Mouse (Mus musculus) erythroid progenitor cell, adult 5-6 weeks (primary cell): ENCODE data around the gene Mast3. TPM values are rescaled to one million over a fixed set of nuclear protein-coding genes. Genes with fewer than 3 reads are reported as not detected.

Experiments
- ATAC-seq: replicated peaks from 2 replicates; pipeline ENCODE4 v1.8.0; 2016; ENCODE audit warnings: moderate number of reproducible peaks, mild to moderate bottlenecking, moderate TSS enrichment, inconsistent platforms; ENCODE audit not compliant: poor library complexity, low FRiP score, severe bottlenecking
- total RNA-seq, 2 experiments: library from RNA; stranded (forward) in 1 of 2; stranded (reverse) in 1 of 2; fragments of 150-400 nt in 1 of 2; fragments of 186-747, 209-891 nt in 1 of 2; gene quantifications; 2 replicates each; pipeline versions ENCODE4 v1.2.3 to v1.2.4; 2015 to 2017; ENCODE audit warnings: low replicate concordance in 2 of 2

The Mast3 gene
- total RNA-seq, 2 experiments from 2014 or later, result 3.0 to 13.4 TPM

GRCm38 (mm10) chr8:70753151-70753550 lies 51.7 kb downstream of the Mast3 start:
- ATAC-seq, result no peak

DNA sequence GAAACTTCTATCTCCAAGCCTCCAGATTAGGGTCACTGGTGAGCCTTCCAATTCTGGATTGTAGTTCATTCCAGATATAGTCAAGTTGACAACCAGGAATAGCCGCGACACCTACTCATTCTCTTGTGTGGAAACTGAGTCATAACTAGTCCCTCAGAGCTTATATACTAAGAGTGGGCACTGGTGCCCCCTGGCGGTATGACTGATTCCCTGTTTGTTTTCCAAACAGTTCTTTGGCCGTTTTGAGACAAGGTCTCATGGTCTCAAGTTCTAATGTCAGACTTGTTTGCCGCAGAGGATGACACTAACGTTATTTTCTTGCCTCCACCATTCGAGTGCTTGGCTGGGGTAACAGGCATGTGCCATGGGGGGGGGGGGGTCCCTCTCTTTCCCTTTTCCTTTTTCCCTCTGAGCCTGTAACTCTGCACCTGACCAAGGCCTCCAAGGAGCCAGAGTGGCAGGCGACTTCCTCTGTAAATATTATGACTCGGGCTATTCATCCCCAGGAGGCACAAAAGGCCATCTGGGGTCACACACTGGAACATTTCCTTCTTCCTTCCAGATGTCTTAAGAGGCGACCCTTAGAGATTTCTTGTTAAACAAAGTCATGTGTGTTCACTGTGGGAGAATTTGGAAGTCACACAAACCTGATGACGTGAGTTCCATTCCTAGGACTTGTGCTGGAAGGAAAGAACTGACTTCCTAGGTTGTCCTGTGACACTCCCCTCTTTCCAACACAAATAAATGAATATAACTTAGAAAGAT lies 52.7 kb downstream of the Mast3 start:
- ATAC-seq, result no peak

DNA sequence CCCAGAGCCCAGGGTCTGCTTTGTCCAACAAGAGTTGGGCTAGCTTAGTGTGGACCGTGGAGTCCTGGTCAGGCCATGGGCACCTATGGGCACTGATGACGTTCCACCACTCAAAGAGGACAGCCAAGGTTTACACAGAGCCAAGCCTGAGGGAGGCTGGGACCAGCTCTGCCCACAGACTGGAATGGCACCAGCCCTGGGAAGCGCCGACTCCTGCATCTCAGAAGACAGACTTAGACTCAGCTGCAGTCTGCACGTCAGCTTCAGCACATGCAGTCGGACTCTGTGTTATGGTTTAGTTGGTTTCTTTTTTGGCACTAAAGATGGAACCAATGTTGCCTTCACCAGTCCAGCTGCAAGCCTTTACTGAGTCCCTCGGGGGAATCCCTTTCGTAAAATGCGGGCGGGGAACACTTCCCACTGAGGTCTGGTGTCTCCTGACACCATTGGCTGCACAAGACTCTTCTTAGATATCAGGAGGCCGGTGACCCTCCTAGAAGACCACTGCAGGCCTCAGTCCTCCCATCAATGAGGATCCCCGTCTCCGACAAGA lies 54.6 kb downstream of the Mast3 start:
- no peak for ATAC-seq

DNA sequence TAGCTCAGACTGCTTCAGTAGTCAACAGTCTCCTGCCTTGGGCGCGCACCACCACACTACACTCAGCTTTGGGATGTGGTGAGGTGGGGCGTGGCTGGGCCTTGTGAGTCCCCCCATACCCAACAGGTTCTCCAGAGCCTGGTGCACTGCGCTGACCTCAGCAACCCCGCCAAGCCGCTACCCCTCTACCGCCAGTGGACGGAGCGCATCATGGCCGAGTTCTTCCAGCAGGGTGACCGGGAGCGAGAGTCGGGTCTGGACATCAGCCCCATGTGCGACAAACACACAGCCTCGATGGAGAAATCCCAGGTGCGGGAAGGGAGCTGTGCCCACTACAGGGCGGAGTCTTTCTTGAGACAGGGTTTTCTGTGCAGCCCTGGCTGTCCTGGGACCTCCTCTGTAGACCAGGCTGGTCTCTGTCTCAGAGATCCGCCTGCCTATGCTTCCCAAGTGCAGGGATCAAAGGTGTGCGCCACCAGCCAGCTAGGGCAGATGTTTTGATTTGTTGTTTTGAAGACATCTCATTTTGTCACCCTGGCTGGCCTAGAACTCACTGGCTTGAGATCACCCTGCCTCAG lies 55.7 kb downstream of the Mast3 start:
- ATAC-seq, result 0 out of 2 replicates have a peak, but pooled peaks have one; percentile 21

- no peak for ATAC-seq
These were observed 56.4 kb downstream of the Mast3 start for GRCm38 (mm10) chr8:70748246-70749096.

DNA sequence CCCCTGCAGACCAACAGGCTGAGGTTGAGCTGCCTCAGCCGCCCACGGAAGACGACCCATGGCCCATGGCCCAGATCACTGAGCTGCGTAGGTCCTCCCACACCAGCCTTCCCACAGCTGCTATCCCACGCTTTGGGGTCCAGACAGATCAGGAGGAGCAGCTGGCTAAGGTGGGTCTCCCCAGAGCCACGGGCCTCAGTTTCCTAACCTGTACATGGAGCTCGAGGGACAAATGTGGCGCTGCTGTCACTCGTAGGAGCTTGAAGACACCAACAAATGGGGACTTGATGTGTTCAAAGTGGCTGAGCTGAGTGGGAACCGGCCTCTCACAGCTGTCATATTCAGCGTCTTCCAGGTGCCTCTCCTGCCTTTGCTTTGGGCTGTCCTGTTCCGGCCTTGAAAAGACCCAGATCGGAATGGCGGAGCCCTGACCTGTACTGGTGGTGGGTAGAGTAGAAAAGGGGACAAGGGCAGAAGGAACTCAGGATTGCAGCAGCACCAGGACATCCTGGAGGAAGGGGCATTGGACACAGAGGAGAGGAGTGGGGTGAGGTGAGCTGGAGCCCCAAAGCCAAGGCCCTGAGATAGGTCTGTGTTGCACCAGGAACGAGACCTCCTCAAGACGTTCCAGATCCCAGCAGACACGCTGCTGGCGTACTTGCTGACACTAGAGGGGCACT lies 57.5 kb downstream of the Mast3 start:
- ATAC-seq, result no peak

GRCm38 (mm10) chr8:70746676-70747075 lies 58.2 kb downstream of the Mast3 start:
- ATAC-seq, result no peak

GRCm38 (mm10) chr8:70745691-70746220 lies 59.1 kb downstream of the Mast3 start:
- ATAC-seq, result no peak

- no peak for ATAC-seq
These were observed 60.0 kb downstream of the Mast3 start for GRCm38 (mm10) chr8:70744806-70745205.

DNA sequence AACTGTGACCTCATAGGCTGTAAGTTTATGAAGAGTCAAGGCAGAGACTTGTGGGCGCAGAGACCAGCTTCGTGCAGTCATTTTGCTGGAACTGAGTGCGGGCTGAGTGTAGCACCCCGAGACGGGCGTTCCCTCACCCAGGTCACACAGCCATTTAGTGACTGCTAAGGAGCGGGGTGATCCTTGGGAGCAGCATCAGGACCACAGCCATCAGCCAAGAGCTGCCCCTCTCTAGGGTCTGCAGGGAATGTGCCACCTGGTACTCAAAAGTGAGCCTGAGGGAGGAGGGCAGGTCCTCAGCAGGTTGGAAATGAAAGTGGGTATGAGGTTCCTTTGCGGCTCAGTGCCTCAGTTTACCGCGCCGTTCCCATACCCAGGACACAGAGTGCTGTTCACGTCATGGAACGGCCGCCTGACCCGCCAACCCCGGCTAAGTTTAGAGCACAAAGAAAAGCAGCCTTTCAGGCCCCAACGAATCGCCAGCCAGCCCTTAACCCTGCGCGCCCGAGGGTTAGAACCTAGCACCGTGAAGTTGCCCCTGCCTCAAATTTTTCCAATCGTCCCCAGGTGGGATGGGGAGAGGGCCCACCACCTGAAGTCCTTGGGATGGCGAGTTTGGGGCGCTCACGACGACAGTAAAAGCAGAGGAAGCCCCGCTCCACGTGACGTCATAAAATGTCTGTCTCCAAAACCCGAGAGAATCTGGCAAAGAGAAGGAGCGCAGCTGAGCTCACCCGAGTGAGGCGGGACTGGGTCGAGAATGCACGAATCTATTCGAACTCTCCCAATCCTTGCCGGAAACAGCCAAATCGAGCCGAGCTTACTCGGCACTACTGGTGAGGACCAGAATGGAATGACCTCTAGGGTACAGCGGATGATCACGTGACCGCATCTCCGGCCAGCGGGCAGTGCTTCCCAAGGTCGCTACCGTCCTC lies 60.9 kb downstream of the Mast3 start:
- ATAC-seq, result no peak

DNA sequence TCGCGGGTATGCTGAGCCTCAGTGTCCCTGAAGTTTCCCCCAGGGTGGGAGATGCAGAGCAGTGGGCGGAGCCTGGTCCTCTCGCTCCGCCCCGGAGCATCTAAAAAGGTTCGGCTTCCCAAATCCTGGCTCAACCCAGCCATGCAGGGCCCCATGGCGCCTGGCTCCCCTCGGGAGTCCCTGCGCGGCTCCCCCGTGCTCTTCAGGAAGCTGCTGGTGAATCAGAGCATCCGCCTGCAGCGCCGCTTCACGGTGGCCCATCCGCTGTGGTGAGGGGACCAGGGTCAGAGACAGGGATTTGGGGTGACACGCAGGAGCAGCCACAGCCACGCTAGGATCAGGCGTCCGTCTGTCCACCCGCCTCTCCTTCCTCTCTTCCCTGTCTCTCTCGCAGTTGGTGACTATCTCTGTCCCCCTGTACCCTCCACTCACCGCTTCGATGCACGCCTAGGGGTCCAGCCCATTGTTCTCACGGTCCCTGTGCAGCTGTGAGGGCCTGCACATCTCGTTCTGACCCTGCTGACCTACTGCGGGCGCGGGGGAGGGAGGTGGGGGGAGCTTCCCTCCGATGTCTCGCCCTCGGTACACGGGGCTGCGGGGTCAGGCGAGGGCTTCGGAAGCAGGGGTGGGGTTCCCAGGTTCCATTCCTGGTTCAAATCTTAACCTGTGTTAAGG lies 61.7 kb downstream of the Mast3 start:
- no peak for ATAC-seq

- no peak for ATAC-seq
These were observed 62.7 kb downstream of the Mast3 start for GRCm38 (mm10) chr8:70742176-70742575.

- ATAC-seq, result no peak
These were observed 63.2 kb downstream of the Mast3 start for GRCm38 (mm10) chr8:70741661-70742060.

DNA sequence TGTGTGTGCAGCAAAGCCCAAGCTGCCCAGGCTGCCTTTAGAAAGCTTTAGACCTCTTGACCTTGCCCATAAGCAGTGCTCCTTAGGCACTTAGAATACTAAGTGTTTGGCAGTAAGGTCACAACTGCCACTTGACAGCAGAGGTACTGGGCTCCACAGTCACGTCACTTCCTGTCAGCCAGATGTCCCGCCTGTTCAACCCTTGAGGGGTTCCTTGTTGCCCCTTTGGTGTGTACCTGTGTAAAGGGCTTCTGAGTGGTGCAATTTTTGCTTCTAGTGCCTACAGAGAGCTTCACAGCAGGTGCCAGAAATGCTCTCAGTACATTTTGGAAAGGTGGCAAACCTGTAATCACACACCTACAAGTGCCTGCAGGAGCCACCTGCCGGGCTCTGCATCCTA lies 66.6 kb downstream of the Mast3 start:
- no peak for ATAC-seq

GRCm38 (mm10) chr8:70737705-70738104 lies 67.1 kb downstream of the Mast3 start:
- ATAC-seq, result no peak

- no peak for ATAC-seq
These were observed 73.9 kb downstream of the Mast3 start for GRCm38 (mm10) chr8:70730956-70731355.

DNA sequence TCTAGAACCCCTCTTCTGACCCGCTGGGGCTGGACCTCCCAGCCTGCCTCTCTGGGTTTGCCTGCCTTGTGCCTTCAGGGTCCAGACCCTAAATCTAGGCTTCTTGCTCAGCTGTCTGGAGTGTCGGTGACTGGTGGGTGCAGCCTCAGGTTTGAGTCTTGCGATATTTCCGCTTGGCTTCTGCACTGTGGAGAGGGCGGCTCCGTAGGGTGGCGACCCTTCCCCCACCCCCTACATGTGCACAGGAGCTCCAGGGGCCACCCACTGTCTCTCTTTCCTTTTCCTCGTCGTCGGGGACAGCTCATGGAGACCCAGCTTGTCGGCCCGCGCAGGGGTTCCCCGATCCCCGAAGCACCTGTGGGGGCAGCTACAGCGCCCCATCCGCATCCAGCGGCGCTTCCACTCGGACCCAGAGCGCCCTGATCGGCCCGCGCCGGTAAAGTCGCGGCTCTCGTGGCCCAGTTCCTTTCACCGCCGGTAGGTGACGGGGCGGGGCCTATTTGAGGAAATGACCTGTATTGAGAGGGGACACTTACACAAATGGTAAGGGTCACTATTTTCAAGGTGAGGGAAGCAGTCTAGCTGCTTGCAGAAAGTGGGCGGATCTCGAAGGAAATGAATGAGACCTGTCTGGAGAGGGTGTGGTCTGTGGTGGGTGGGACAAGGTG lies 74.9 kb downstream of the Mast3 start:
- no peak for ATAC-seq
